In the genomic region with DNA sequence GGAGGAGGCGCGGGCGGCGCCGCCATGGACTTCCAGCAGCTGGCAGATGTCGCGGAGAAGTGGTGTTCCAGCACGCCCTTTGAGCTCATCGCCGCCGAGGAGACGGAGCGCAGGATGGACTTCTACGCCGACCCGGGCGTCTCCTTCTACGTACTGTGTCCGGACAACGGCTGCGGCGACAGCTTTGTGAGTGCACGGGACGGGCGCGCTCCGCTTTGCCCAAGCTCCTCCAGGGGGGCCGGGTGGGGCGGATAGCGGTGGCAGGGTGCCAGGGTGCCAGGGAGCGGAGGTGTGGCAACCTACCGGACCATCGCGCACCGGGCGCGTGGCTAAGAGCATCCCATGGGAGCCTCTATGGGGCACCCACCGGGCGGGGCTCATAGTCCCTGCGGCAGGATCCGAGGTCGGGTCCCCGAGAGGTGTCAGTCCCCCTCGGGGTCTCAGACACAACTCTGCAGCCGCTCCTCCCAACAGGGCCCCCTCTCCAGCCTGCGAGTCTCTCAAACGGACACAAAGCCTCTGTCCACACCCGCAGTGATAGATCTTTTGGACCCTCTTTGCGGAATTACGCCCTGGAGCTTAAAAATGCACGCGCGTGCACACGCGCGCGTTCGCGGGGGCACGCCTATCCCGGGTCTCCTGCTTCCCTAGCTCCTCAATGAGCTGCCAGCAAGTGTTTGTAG, we compare ENCODE assay signal across 8 mouse cellular contexts. TPM values are rescaled to one million over a fixed set of nuclear protein-coding genes. Genes with fewer than 3 reads are reported as not detected.
DNase-seq lines count a peak whose midpoint lies in the region; ATAC-seq and TF ChIP-seq lines count a peak whose summit lies in the region.

No protein-coding gene starts in this region.

- no peaks in the 10 kb centered on the region for H3K9me3 ChIP-seq in lung, embryonic 15.5 days
- H3K9me3 ChIP-seq in forebrain, embryonic 12.5 days = no peaks in the 10 kb centered on the region
- no peaks in the 10 kb centered on the region for H3K9me3 ChIP-seq in limb, embryonic 15.5 days

- no peak for TF ChIP-seq CTCF in small intestine, adult 2 months (IDR thresholded peaks at IDR 0.05; ENCODE audit: extremely low read depth, insufficient read length, insufficient replicate concordance, low read depth, low read length)

- peaks cover 39% of the 10 kb centered on the region for H3K27me3 ChIP-seq in lung, embryonic 15.5 days
- H3K27me3 ChIP-seq in forebrain, embryonic 12.5 days = peaks cover 27% of the 10 kb centered on the region
- peaks cover 19% of the 10 kb centered on the region; the same call in 1 of the 2 replicates for H3K27me3 ChIP-seq in limb, embryonic 15.5 days
- no peaks in the 10 kb centered on the region for H3K27me3 ChIP-seq in small intestine, adult 2 months (ENCODE audit: control insufficient read depth, insufficient read depth, low read length)

- peak; percentile 34; the same call in 1 of the 2 replicates for TF ChIP-seq POLR2A in small intestine, adult 2 months (IDR thresholded peaks at IDR 0.05; ENCODE audit: low read depth, low read length)

- WGBS in lung, embryonic 15.5 days = under 1% methylated on average over 56 of the region's 61 CpGs
- under 1% methylated on average over 61 of the region's 61 CpGs for WGBS in forebrain, embryonic 12.5 days
- WGBS in limb, embryonic 15.5 days = under 1% methylated on average over 57 of the region's 61 CpGs
- WGBS in small intestine, adult 2 months = under 1% methylated on average over 61 of the region's 61 CpGs

- H3K9ac ChIP-seq in lung, embryonic 15.5 days = peak overlapping the region; percentile 46
- peak overlapping the region; percentile 76 for H3K9ac ChIP-seq in forebrain, embryonic 12.5 days
- peak overlapping the region; percentile 60 for H3K9ac ChIP-seq in limb, embryonic 15.5 days

- H3K36me3 ChIP-seq in lung, embryonic 15.5 days = no peaks in the 10 kb centered on the region
- no peaks in the 10 kb centered on the region for H3K36me3 ChIP-seq in forebrain, embryonic 12.5 days (replicated peaks)
- no peaks in the 10 kb centered on the region for H3K36me3 ChIP-seq in limb, embryonic 15.5 days
- no peaks in the 10 kb centered on the region for H3K36me3 ChIP-seq in small intestine, adult 2 months (ENCODE audit: control insufficient read depth, insufficient read depth, low read length)

- ATAC-seq in lung, embryonic 15.5 days (ENCODE audit: borderline replicate concordance, extremely low read depth, low FRiP score, low TSS enrichment) = peak; percentile 68
- peak; percentile 87 for ATAC-seq in forebrain, embryonic 12.5 days (ENCODE audit: low FRiP score)
- ATAC-seq in limb, embryonic 15.5 days (ENCODE audit: insufficient number of reproducible peaks, low FRiP score, low TSS enrichment, low read depth) = no peak

- 0 out of 2 replicates have a peak overlapping the region, but pooled peaks have one; percentile 16 for H3K27ac ChIP-seq in lung, embryonic 15.5 days
- peak overlapping the region; percentile 68 for H3K27ac ChIP-seq in forebrain, embryonic 12.5 days
- H3K27ac ChIP-seq in limb, embryonic 15.5 days = peak overlapping the region; percentile 84
- peak overlapping the region; percentile 40 for H3K27ac ChIP-seq in small intestine, adult 2 months (ENCODE audit: insufficient read depth, low read depth, low read length)

- H3K4me3 ChIP-seq in lung, embryonic 15.5 days = peak overlapping the region; percentile 65
- peak overlapping the region; percentile 90 for H3K4me3 ChIP-seq in forebrain, embryonic 12.5 days (replicated peaks)
- peak overlapping the region; percentile 79 for H3K4me3 ChIP-seq in limb, embryonic 15.5 days
- peak overlapping the region; percentile 88 for H3K4me3 ChIP-seq in small intestine, adult 2 months (ENCODE audit: low read depth, low read length)

- peak overlapping the region; percentile 98 for H3K4me2 ChIP-seq in lung, embryonic 15.5 days
- H3K4me2 ChIP-seq in forebrain, embryonic 12.5 days = peak overlapping the region; percentile 93
- H3K4me2 ChIP-seq in limb, embryonic 15.5 days = peak overlapping the region; percentile 97

- peaks cover 13% of the 10 kb centered on the region for H3K4me1 ChIP-seq in lung, embryonic 15.5 days
- H3K4me1 ChIP-seq in forebrain, embryonic 12.5 days = peaks cover 15% of the 10 kb centered on the region
- peaks cover 15% of the 10 kb centered on the region for H3K4me1 ChIP-seq in limb, embryonic 15.5 days
- peaks cover 11% of the 10 kb centered on the region for H3K4me1 ChIP-seq in small intestine, adult 2 months (ENCODE audit: control insufficient read depth, insufficient read depth, insufficient read length, low read length)

- DNase-seq in adrenal gland, postnatal 25 days = peak; percentile 73
- DNase-seq in adrenal gland, postnatal 4 days (ENCODE audit: low spot score in 2 of 2) = no peak
- no peak for DNase-seq in lung, postnatal 36 days
- no peak for DNase-seq in cerebellum, adult 11 months

RNA-seq across cellular contexts. Expression of a gene that starts 0.5 kb away (rescaled TPM):
- total RNA-seq in adrenal gland, postnatal 25 days (2021) = 13.2 and 20.6 TPM in 2 replicates
- 10 to 100 TPM in 1 of 2 experiments, 1 to 10 TPM in 1; 8.2 to 13.5 TPM for total RNA-seq in adrenal gland, postnatal 4 days (2021)
- 4.2 and 4.3 TPM in 2 replicates for polyA plus RNA-seq in lung, embryonic 15.5 days (2015; fragmentation: Nextera tagmentation; extraction: Ambion mirVana)
- polyA plus RNA-seq in forebrain, embryonic 12.5 days (2016; fragmentation: Nextera tagmentation; extraction: Ambion mirVana) = 37.5 and 38.6 TPM in 2 replicates
- polyA plus RNA-seq in limb, embryonic 15.5 days (2015; fragmentation: Nextera tagmentation; extraction: Ambion mirVana) = 9.3 and 10.6 TPM in 2 replicates
- polyA plus RNA-seq in small intestine, adult 2 months (2012; rRNA removed) = 2.8 and 3.8 TPM in 2 replicates

Comparison
In these comparisons a context has a peak if more than half of its experiments do, and no peak if none do; other contexts are left out.
1. H3K27ac ChIP-seq: peak in every context shown above with its lines; median percentile 84 in limb, embryonic 15.5 days; 68 in forebrain, embryonic 12.5 days; 40 in small intestine, adult 2 months; 16 in lung, embryonic 15.5 days.